Mouse (Mus musculus): ENCODE results near the gene Gnpat.

DNA sequence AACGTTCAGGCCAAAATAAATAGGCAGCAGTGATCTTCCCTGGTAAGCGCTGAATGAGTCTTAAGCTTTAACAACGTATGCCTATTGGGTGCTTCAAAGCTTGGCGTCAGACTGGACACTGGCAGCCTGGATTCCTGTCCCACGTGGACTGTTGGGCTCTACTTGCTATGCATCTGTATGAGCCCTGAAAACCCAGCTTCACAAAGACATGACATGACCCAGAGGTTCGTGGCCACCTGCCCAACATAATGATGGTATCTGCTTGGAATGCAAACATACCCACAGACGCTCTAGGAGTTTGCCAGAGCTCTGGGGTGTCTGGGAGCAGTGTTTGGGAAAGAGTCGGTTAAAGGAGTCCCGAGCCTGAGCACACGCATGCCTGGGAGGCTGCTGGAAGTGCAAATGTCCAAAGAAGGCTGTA, 63.5 kb downstream of the Gnpat start:
- TF ChIP-seq CHD2 (IDR thresholded peaks at IDR 0.05; ENCODE audit: low read depth, low read length) (no peak), ZC3H11A (IDR thresholded peaks at IDR 0.05; ENCODE audit: borderline replicate concordance, low read depth, low read length) (no peak), MAFK (IDR thresholded peaks at IDR 0.05; ENCODE audit: insufficient read depth, low read depth, low read length) (no peak), HCFC1 (IDR thresholded peaks at IDR 0.05; ENCODE audit: borderline replicate concordance, insufficient read depth, low read length) (no peak), ZNF384 (IDR thresholded peaks at IDR 0.05; ENCODE audit: low read depth, low read length) (no peak)
